Mouse (Mus musculus) embryonic facial prominence, embryonic 13.5 days (tissue): ENCODE data around the gene Opa1. TPM values are rescaled to one million over a fixed set of nuclear protein-coding genes. Genes with fewer than 3 reads are reported as not detected.
A peak's percentile ranks its signal among the peaks of the same experiment; 100 is the strongest.

Source experiments
- ATAC-seq: fragments of 200-750 bp; cut with Nextera tagmentation; 2 replicates; pipeline ENCODE4 v1.8.0; 2017; ENCODE audit warnings: low read depth; ENCODE audit not compliant: insufficient number of reproducible peaks, insufficient read depth, low FRiP score, low TSS enrichment
- H3K27ac ChIP-seq: fragments of 300-500 bp; sonication (generic); 2 replicates; pipeline ENCODE4 v1.5.1; 2015; ENCODE audit warnings: moderate library complexity, mild to moderate bottlenecking, inconsistent platforms
- H3K27me3 ChIP-seq: fragments of 300-500 bp; sonication (generic); 2 replicates; pipeline ENCODE4 v1.6.1; 2015; ENCODE audit warnings: mild to moderate bottlenecking, inconsistent platforms
- H3K36me3 ChIP-seq: fragments of 300-500 bp; sonication (generic); 2 replicates; pipeline ENCODE4 v1.6.1; 2015; ENCODE audit warnings: mild to moderate bottlenecking, inconsistent platforms
- H3K4me1 ChIP-seq: fragments of 300-500 bp; sonication (generic); 2 replicates; pipeline ENCODE4 v1.6.1; 2015; ENCODE audit warnings: inconsistent platforms
- H3K4me2 ChIP-seq: fragments of 300-500 bp; sonication (generic); 2 replicates; pipeline ENCODE4 v1.6.1; 2015; ENCODE audit warnings: moderate library complexity, mild to moderate bottlenecking, inconsistent platforms
- H3K4me3 ChIP-seq: fragments of 300-500 bp; sonication (generic); 2 replicates; pipeline ENCODE4 v1.5.1; 2015; ENCODE audit warnings: mild to moderate bottlenecking, inconsistent platforms
- H3K9ac ChIP-seq: fragments of 300-500 bp; sonication (generic); 2 replicates; pipeline ENCODE4 v1.6.1; 2015; ENCODE audit warnings: mild to moderate bottlenecking, inconsistent platforms
- H3K9me3 ChIP-seq: fragments of 300-500 bp; sonication (generic); 2 replicates; pipeline ENCODE4 v1.6.1; 2016; ENCODE audit warnings: inconsistent platforms
- WGBS: fragments of 180-500 bp; shearing (Covaris S2); methylation state at CpG from one replicate; pipeline ENCODE4 v1.1.7; 2015; ENCODE audit warnings: mixed read lengths; 5-methylcytosine and 5-hydroxymethylcytosine counted together
- polyA plus RNA-seq: library from polyadenylated mRNA; unstranded; fragments of >200 nt; fragmentation: Nextera tagmentation; extraction: Ambion mirVana; gene quantifications from 2 replicates; pipeline ENCODE4 v1.2.1, GENCODE M21; 2015

The Opa1 gene
- polyA plus RNA-seq, 1 experiment from 2014 or later: 29.6 TPM

DNA sequence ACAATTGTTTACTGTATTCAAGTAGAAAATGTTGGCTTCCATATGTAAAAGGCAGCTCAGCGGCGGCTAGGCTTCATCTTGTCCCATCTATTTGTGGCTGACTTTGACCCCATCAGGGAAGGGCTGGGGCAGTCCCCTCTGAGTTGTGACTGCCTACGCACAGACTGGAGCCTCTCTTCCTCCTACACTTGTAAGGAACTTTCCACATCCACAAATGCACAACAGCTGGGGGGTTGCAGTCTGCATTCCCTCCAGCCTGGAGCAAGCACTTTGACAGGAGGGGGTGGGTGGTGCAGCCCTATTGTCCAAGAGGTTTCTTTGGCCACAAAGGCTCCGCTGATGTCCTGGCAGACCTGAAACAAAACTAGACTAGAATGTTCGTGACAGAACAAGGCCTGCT lies 100.5 kb downstream of the Opa1 start:
- Histone ChIP-seq H3K9me3 (no peaks in the 10 kb centered on the region), H3K4me1 (peaks cover 18% of the 10 kb centered on the region), H3K27me3 (no peaks in the 10 kb centered on the region), H3K36me3 (no peaks in the 10 kb centered on the region), H3K4me2 (no peak overlapping the region), H3K27ac (no peak overlapping the region), H3K4me3 (no peak overlapping the region), H3K9ac (no peak overlapping the region)
- no peak for ATAC-seq
- WGBS: 62% methylated on average over 5 of the region's 5 CpGs

GRCm38 (mm10) chr16:29680548-29681175 lies 101.5 kb downstream of the Opa1 start:
- Histone ChIP-seq H3K27ac (no peak overlapping the region; the same call in 1 of the 2 replicates), H3K27me3 (no peaks in the 10 kb centered on the region), H3K4me3 (no peak overlapping the region), H3K4me1 (peaks cover 18% of the 10 kb centered on the region), H3K36me3 (no peaks in the 10 kb centered on the region), H3K9me3 (no peaks in the 10 kb centered on the region), H3K9ac (no peak overlapping the region), H3K4me2 (no peak overlapping the region)
- no peak for ATAC-seq
- WGBS: 63% methylated on average over 18 of the region's 18 CpGs

- H3K9me3 ChIP-seq: no peaks in the 10 kb centered on the region
- H3K4me2 ChIP-seq: peak overlapping the region; percentile 50
- WGBS: 32% methylated on average over 17 of the region's 17 CpGs
- H3K4me3 ChIP-seq: no peak overlapping the region
- peaks cover 18% of the 10 kb centered on the region for H3K4me1 ChIP-seq
- H3K36me3 ChIP-seq: no peaks in the 10 kb centered on the region
- H3K9ac ChIP-seq: peak overlapping the region; percentile 32; the same call in 1 of the 2 replicates
- no peak for ATAC-seq
- H3K27me3 ChIP-seq: no peaks in the 10 kb centered on the region
- no peak overlapping the region for H3K27ac ChIP-seq
Measured at GRCm38 (mm10) chr16:29682555-29683431, 103.7 kb downstream of the Opa1 start.

- 5% methylated on average over 12 of the region's 12 CpGs for WGBS
- Histone ChIP-seq H3K27ac (no peak overlapping the region), H3K9ac (0 out of 2 replicates have a peak overlapping the region, but pooled peaks have one; percentile 32), H3K27me3 (no peaks in the 10 kb centered on the region), H3K9me3 (no peaks in the 10 kb centered on the region), H3K4me3 (no peak overlapping the region), H3K4me1 (peaks cover 18% of the 10 kb centered on the region), H3K36me3 (no peaks in the 10 kb centered on the region), H3K4me2 (peak overlapping the region; percentile 50)
- no peak for ATAC-seq
Measured at GRCm38 (mm10) chr16:29683563-29683962, 104.4 kb downstream of the Opa1 start.

DNA sequence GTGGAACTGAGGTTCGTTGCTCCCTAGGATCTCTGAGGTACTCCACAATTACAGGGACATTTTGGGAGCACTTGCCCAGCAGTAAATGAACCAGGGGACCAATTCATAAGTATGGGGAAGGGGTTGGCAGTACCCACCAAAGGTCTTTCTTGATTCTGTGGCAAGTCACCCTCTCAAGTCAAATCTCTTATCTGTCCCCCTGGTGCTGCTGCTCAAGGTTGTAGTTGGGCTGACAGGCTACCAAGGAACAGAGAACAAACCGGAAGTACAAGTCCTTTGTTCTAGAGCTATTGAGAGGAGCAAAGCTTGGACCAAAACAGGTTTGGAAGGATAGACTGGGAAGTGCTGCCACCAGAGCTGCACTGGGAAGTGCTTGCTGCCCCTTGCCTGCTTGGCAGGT lies 105.0 kb downstream of the Opa1 start:
- no peak for ATAC-seq
- Histone ChIP-seq H3K4me1 (peaks cover 18% of the 10 kb centered on the region), H3K27me3 (no peaks in the 10 kb centered on the region)

DNA sequence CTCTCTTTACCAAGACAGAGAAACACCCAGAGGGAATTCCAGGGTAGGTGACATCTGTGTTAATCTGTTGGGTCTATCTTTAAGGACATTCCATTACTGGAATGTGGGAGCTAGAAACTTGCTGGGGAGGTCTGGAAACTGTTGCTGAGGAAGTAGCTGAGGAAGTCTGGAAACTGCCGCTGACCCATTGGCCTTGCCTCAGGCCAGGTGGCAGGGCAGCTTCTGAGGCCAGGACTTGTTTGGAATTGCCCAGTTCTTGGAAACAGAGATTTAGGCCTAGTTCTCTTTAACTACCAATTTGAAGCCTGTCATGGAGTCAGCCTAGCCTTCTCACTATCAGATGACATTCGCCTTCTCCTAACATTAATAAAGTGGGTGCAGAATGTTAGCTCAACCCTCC lies 105.5 kb downstream of the Opa1 start:
- ATAC-seq: no peak
- Histone ChIP-seq H3K27ac (no peak overlapping the region), H3K9ac (no peak overlapping the region), H3K4me2 (no peak overlapping the region), H3K4me3 (no peak overlapping the region), H3K4me1 (peaks cover 18% of the 10 kb centered on the region), H3K9me3 (no peaks in the 10 kb centered on the region), H3K36me3 (no peaks in the 10 kb centered on the region), H3K27me3 (no peaks in the 10 kb centered on the region)
- 78% methylated on average over 2 of the region's 2 CpGs for WGBS

More for the DNA sequence above, 105.0 kb downstream of the Opa1 start:
- Histone ChIP-seq H3K9ac (no peak overlapping the region), H3K4me2 (no peak overlapping the region), H3K27ac (no peak overlapping the region), H3K36me3 (no peaks in the 10 kb centered on the region), H3K9me3 (no peaks in the 10 kb centered on the region), H3K4me3 (no peak overlapping the region)
- WGBS: 55% methylated on average over 2 of the region's 2 CpGs

DNA sequence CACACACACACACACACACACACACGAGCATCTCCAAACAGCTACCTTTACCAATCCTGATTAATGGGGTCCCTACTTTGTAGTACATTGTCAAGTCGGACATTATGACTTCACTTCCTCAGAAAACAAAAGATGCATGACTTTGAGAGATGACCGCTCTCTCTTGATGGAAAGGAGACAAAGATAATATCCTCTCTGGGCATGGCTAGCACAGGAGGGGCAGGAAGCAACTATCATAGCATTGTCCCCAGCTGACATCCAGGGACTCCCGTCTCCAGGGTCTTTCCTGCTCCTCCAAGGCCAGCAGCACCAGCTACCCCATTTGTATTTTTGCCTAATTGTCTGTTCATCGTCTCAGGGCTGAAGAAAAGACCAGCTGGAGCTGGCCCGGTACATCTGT lies 107.0 kb downstream of the Opa1 start:
- Histone ChIP-seq H3K4me3 (no peak overlapping the region), H3K27ac (no peak overlapping the region), H3K27me3 (no peaks in the 10 kb centered on the region), H3K9me3 (no peaks in the 10 kb centered on the region), H3K4me1 (peaks cover 15% of the 10 kb centered on the region), H3K9ac (no peak overlapping the region), H3K4me2 (no peak overlapping the region), H3K36me3 (no peaks in the 10 kb centered on the region)
- WGBS: 76% methylated on average over 6 of the region's 6 CpGs
- ATAC-seq: no peak

GRCm38 (mm10) chr16:29687987-29688885 lies 109.1 kb downstream of the Opa1 start:
- WGBS: 65% methylated on average over 17 of the region's 17 CpGs
- no peaks in the 10 kb centered on the region for H3K9me3 ChIP-seq
- no peaks in the 10 kb centered on the region for H3K27me3 ChIP-seq
- no peaks in the 10 kb centered on the region for H3K36me3 ChIP-seq
- H3K4me2 ChIP-seq: no peak overlapping the region
- peaks cover 13% of the 10 kb centered on the region for H3K4me1 ChIP-seq
- no peak overlapping the region for H3K9ac ChIP-seq
- H3K27ac ChIP-seq: no peak overlapping the region
- no peak for ATAC-seq
- H3K4me3 ChIP-seq: no peak overlapping the region

DNA sequence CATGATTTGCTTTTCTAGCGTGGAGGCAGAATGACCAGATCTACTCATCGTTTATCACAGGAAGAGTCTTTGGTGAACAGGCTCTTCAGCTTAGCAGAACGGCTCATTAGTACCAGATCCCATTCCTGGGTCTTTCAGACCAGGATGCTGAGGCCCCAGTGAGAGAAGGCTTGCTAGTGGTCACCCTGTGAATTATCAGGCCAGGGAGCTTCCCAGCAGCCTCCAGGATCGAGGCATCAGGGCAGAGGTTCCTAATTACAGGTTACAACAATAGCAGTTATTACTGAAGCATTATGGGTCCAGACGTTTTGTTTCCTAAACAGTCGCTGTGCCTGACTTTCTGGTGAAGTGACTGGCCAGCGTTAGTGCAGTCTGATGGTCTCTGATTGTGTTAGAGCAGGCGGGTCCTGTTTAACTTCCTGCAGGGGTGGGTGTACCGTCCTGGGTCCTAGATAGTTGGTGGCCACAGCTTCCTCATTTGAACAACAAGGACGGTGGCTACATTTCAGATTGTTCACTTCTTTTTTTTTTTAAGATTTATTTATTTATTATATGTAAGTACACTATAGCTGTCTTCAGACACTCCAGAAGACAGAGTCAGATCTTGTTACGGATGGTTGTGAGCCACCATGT lies 110.2 kb downstream of the Opa1 start:
- H3K9ac ChIP-seq: no peak overlapping the region
- no peak overlapping the region for H3K4me2 ChIP-seq
- no peaks in the 10 kb centered on the region for H3K9me3 ChIP-seq
- H3K27ac ChIP-seq: no peak overlapping the region
- H3K36me3 ChIP-seq: no peaks in the 10 kb centered on the region
- H3K4me3 ChIP-seq: no peak overlapping the region
- H3K4me1 ChIP-seq: peaks cover 14% of the 10 kb centered on the region
- no peaks in the 10 kb centered on the region for H3K27me3 ChIP-seq
- 55% methylated on average over 11 of the region's 11 CpGs for WGBS
- ATAC-seq: no peak

DNA sequence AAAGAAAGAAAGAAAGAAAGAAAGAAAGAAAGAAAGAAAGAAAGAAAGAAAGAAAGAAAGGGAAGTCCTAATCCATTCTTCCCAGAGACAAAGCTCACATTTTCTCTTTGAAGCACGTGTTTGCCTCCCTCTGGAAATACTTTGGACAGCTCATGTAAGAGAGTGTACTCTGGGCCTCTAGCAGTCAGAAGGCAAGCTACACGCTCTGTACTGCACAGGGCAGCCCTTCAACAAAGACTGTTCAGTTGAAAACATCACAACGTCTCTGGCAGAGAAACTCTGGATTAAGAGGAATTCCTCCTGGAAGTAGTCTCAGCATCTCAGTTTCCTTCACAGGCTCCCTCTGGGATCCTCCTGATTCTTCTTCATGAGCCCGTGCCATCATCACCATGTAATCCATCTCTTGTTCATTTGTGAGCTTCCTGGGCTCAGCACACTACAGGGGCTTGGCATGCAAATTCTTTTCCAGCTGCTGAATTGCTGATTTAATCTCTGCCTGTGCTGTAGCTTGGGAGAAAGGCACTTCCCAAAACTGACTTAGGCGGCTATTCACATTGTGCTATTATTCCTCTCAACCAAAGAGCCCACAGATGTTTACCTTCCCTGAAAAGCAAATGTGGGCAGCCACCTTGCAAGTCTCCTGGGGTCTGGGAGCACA lies 114.0 kb downstream of the Opa1 start:
- Histone ChIP-seq H3K27ac (no peak overlapping the region; the same call in 1 of the 2 replicates), H3K9ac (no peak overlapping the region), H3K4me2 (no peak overlapping the region), H3K9me3 (no peaks in the 10 kb centered on the region), H3K4me3 (no peak overlapping the region), H3K4me1 (peaks cover 19% of the 10 kb centered on the region), H3K36me3 (no peaks in the 10 kb centered on the region), H3K27me3 (no peaks in the 10 kb centered on the region)
- ATAC-seq: no peak
- 31% methylated on average over 5 of the region's 5 CpGs for WGBS
